Mouse (Mus musculus) brain, embryonic 14.5 days (tissue): ENCODE data around the gene Fkbp8. TPM values are rescaled to one million over a fixed set of nuclear protein-coding genes. Genes with fewer than 3 reads are reported as not detected.

Experiments used
- DNase-seq: peaks from one replicate; pipeline ENCODE4 v3.0.0-alpha.2; 2011; ENCODE audit warnings: low read depth
- CTCF ChIP-seq: fragments of 200-500 bp; IDR thresholded peaks from 2 replicates; pipeline ENCODE4 v1.5.1; 2012; ENCODE audit warnings: inconsistent platforms, mild to moderate bottlenecking, moderate library complexity, borderline replicate concordance; ENCODE audit not compliant: insufficient read depth, insufficient read length; ENCODE audit errors: extremely low read depth
- POLR2A ChIP-seq: fragments of 200-500 bp; IDR thresholded peaks from 2 replicates; pipeline ENCODE4 v1.6.1; 2012; ENCODE audit warnings: mild to moderate bottlenecking, inconsistent platforms, borderline replicate concordance; ENCODE audit not compliant: poor library complexity, insufficient read depth, insufficient read length, severe bottlenecking; ENCODE audit errors: extremely low read depth
- polyA plus RNA-seq: library from polyadenylated mRNA; depleted of rRNA; stranded (reverse); fragments of >200 nt; gene quantifications from 2 replicates; pipeline ENCODE4 v1.2.3, GENCODE M21; 2012; rRNA removed

The Fkbp8 gene
- 485 and 597 TPM in 2 replicates for polyA plus RNA-seq

DNA sequence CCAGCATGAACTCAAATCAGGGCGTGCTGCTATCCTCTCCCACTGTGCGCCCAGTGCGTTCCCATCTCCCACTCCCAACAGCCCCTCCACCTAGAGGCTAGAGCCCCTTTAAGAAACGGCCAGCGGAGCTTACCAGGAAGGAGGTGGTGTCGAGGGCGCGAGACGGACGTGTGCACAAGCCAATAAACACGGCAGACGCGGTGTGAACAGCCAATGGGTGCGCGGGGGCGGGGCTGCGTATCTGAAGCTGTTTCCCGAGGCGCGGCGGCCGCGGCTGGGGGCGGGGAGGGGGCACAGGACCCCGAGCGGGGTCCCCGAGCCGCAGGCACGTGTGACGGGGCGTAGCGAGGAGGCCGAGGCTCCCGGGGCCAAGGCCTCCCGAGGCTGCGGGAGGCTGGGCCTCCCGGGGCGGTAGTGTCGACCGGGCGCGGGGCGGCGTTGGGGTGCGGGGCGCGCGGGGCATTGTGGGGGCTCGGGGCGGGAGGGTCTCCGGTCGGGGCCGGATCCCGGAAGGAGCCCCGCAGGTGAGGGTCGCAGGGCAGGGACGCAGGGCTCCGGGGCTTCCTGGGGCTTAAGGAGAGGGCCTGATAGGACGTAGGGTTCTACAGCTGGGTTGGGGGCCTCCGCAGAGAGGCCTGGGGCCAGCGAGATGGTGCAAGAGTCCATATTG is at the start of gene Fkbp8, which contains the start of gene Kxd1:
Gene Fkbp8 (plus strand): TSS at position 213 of the 670 bp plus-strand sequence.
Gene Kxd1 (minus strand): TSS at position 445 of the 670 bp plus-strand sequence.
- DNase-seq: peak; percentile 99
- TF ChIP-seq CTCF (peak; percentile 21; the same call in 1 of the 2 replicates), POLR2A (peak; percentile 46; the same call in 1 of the 2 replicates)

DNA sequence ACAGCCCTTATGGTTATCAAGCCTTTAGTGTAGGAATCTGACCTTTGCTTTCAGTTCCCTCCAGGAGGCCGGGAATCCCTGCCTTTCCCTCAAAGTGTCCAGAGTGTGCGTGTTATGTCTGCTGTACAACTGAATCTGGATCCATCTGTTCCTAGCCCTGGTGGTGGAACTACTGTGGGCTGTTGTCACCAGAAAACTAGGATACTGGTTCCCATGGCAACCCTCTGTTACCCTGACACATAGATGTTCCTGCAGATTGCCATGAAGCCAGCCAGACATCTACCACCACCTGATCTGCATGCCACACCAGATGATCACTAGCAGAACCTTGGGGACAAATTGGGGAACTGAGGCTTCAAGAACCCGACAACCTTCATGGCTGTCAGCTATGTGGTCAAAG is 45.6 kb upstream of the Fkbp8 start:
- TF ChIP-seq CTCF: no peak
- TF ChIP-seq POLR2A: no peak
- no peak for DNase-seq

DNA sequence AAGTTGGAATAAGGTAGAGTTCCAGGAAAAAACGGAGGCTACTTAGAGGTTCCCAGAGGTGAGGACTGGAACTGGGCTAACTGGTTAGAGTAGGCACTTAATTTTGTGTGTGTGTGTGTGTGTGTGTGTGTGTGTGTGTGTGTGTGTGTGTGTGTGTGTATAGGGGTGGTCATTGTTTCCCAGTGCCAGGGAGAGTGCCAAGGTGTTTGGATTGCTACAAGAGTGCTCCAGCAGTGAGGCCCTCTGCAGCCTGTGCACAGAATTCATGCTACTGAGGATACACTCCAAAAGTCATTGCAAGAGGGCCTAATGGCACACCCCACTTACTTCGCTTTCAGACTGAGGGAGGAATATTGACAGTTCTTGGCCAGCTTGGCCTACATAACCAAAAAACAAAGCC is 44.6 kb upstream of the Fkbp8 start:
- DNase-seq: no peak
- TF ChIP-seq POLR2A (no peak), CTCF (no peak)

DNA sequence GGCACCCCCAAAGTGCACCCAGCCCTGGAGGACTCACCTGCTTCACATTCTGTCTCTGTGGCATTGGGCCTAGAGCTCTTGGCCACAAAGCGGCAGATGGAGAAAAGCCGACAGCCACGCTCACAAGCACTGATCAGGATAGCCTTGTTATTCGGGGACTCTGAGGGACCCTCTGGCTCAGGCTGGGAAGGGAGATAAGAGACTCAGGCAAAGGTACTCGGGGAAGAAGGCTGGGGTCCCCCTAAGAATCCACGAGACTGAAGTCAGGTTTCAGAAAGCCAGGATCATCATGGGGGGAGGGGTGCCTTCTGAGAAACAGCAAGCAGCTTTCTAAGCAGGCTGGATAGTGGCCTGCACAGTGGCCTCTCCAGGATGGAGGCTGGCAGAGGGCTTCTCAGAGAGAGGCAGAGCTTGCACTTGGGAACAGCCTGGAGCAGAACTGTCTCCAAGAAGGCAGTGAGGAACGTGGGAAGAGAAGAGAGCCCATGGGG is 41.3 kb upstream of the Fkbp8 start:
- no peak for DNase-seq
- TF ChIP-seq CTCF: no peak
- no peak for TF ChIP-seq POLR2A

DNA sequence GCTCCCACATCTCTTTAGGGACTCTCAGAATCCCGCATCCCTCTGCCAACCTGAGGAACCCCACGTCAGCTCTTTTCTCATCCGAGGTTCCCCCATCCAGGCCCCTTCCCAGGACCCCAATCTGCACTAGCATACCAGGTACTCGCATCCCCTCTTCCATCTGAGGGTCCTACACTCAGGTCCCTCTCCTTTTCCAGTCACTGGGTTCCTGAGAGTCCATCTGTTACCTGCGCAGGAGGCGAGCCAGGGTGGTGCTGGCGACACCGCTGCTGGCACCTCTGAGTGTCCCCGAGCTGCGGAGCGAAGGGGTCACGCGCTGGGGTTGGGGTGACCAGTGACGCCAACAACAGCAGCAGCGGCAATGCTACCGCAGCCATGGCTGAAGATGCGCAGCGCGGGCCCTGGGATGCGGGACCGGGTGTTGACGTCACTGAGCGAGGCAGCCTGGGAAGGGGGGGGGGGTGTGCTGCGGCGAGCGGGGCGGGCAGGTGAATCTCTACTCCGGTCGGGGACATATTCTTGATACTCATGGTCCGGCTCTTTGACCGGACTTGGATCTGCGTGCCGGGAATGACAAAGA is 40.5 kb upstream of the Fkbp8 start, which contains the start of gene Tmem59l:
Gene Tmem59l (minus strand): TSS at position 418 of the 580 bp plus-strand sequence.
- TF ChIP-seq POLR2A (peak; percentile 11; the same call in 1 of the 2 replicates), CTCF (no peak)
- peak; percentile 75 for DNase-seq

DNA sequence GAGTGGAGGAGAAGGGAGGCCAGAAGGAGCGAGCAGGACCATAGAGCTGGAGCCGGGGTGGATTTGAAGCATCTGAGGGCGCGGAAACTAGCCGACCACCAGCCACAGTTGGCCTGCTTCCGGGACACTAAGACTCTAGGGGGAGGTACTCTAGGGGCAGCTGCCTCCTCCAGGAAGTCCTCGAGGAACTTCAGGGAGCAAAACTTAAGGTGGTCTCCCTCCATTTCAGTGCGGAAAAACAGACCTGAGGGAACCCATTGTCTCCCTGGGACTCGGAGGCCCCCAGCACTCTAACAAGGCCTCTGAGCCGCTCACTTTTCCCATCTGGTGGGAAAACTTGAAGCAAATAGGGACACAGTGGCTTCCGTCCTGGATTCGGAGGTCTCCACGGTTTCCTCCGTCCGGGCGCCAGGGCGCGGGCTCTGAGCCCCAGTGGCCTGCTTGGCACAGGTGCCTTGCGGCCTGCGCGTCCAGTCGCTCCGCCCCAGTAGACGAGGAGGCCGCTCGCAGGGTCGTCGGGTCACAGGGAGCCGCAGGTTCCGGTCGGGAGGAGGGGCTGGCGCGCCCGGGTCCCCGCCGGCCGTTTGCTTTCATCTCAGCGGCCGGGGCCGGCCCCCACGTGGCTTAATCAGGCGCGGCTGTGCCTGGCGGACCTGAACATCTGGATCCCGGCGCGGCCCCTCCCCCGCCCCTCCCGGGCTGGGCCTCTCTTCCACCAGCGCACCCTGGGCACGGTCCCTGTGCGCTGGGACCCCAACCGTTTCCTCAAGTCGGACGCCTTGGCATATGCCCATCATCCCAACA is 39.3 kb upstream of the Fkbp8 start:
- TF ChIP-seq POLR2A (no peak), CTCF (no peak)
- DNase-seq: no peak

DNA sequence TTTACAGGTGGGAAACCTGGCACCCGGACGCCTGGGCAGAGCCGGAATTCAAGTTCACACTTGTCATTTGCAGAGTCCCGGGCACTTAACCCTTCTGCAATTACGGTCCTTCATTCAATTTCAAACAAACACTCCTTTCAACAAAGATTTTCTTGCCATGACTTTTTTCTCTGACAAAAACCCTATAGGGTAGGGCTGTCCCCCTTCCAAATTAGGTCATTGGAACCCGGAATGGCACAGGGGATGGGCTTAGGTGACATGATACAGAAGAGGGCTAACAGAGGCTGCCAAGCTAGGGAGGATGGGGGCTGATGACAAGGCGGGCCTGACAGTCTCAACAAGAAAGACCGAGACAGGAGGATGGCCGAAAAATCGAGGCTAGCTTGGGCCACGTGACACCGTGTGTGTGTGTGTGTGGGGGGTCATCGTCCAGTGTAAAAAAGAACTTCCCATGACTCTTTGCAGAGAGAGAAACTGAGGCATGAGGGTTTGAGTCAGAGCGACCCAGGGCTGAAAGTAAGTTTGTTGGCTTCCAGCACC is 38.5 kb upstream of the Fkbp8 start:
- no peak for TF ChIP-seq CTCF
- TF ChIP-seq POLR2A: no peak
- DNase-seq: no peak

DNA sequence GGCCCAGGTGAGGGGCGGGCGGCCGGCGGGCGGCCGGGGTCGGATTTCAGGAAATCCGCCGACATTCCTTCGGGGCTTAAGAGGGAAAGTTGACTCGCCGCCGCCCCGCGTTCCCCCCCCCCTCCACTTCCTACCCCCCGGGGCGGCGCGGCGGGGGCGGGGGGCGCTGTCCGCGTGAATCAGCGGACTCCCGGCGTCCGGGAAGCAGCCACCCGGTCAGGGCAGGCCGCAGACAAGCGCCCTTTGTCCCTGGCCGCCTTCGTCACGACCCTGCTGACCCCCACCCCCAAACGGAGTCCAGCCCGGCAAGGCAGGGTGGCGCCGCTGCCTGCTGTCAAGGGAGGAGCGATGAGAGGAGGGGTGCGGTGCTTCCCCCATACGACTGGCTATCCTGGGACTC is 37.9 kb upstream of the Fkbp8 start:
- DNase-seq: no peak
- TF ChIP-seq CTCF: no peak
- TF ChIP-seq POLR2A: no peak

DNA sequence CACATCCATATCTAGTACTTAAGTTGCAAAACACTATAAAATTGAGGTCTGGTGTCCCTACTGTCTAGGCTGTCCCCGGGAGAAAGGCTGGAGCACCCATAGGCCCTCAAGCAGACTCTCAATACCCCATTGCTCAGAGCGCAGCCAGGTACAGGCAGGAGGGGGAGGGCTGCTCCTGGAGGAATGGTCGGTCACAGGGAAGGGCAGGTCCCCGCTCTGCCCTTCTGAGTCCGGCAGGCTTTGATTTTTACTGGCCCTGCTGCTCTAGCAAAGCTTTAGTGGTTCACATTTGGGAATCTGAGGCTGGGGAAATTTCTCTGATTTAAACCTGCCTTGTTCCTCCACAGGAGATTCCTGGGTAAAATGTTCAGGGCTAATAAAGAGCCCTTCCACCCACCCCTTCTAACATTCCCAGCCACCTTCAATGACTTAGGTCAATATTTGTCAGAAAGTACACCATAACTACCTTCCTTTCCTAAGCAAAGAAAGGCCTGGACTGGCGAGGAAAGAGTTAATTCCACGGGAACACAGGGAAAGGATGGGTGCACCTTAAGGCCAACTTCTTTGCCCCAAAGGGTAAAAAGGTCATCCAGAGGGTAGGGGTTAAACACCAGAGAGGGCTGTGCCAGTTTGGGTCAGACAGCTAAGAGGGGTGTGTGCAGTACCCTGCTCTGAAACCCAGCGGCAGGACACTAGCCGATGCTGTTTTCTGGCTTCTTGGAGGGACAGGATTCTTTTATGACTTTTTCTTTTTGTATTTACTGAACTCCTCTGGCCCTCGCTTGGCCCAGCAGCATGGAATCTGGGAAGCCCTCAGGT is 37.3 kb upstream of the Fkbp8 start:
- DNase-seq: no peak
- TF ChIP-seq POLR2A (no peak), CTCF (no peak)

DNA sequence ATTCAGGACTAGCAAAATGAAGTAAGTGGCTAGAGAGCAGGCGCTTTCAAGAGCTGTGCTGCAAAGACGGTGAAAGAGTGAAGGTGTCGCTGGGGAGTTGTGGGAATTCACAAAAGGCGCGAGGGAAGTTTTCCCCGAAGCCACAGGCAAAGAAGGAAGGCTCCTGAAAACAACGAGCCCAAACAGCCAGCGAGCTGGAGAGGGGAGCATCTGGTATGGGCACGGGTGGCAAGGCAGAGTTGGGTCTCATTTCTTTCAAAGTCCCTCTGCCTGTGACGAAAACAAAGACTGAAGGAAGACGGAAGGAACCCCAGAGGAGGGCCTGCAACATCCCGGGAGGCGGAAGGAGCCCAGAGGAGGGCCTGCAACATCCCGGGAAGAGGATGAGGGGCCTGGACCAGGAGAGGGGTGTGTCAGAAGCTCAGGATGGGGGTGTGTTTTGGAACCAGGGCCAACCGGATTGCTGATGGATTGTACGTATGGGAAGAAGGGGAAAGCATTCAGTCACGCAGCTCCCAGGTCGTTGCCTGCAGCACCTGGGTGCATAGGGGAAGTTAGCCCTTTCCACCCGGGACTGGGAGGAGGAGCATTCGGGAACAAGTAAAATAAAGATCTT is 36.5 kb upstream of the Fkbp8 start:
- DNase-seq: no peak
- TF ChIP-seq CTCF (no peak), POLR2A (no peak)
